Mouse (Mus musculus): Measurements from ENCODE around the gene Treml2.

Treml2 gene

GRCm38 (mm10) chr17:48299203-48299602, at the start of gene Treml2:
Treml2 (plus strand) TSS chr17:48299498.
- peak; percentile 35 for DNase-seq (ENCODE audit: low read depth, low spot score)

GRCm38 (mm10) chr17:48249501-48249900, 49.8 kb upstream of the Treml2 start:
- DNase-seq (ENCODE audit: low read depth, low spot score) = no peak

DNA sequence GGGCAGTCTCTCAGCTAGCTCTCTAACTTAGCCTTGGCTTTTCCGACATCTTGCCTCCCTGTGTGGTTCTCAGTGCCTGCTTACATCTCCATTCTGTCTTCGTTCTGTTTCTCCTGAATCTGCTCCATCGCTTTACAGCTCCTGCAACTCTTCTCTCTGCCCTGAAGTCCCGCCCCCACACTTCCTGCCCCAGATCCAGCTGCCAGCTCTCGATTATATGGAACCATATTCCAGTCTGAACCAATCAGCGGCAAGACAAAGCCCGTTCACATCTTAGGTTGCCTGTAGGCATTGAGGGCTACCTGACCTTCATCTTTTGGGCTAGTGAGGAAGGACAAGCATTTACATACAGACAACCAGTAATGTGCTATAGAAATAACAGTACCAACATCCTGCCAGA, 48.7 kb upstream of the Treml2 start:
- no peak for DNase-seq (ENCODE audit: low read depth, low spot score)

- no peak for DNase-seq (ENCODE audit: low read depth, low spot score)
These were observed 42.7 kb upstream of the Treml2 start for GRCm38 (mm10) chr17:48256575-48256974.

- no peak for DNase-seq (ENCODE audit: low read depth, low spot score)
These were observed 37.4 kb upstream of the Treml2 start for GRCm38 (mm10) chr17:48261868-48262267.

- DNase-seq (ENCODE audit: low read depth, low spot score) = no peak
These were observed 35.4 kb upstream of the Treml2 start, which contains the start of gene Treml4 for GRCm38 (mm10) chr17:48263741-48264362. Treml4 (plus strand) TSS chr17:48264295.

- no peak for DNase-seq (ENCODE audit: low read depth, low spot score)
These were observed 34.6 kb upstream of the Treml2 start for GRCm38 (mm10) chr17:48264662-48265061.

DNA sequence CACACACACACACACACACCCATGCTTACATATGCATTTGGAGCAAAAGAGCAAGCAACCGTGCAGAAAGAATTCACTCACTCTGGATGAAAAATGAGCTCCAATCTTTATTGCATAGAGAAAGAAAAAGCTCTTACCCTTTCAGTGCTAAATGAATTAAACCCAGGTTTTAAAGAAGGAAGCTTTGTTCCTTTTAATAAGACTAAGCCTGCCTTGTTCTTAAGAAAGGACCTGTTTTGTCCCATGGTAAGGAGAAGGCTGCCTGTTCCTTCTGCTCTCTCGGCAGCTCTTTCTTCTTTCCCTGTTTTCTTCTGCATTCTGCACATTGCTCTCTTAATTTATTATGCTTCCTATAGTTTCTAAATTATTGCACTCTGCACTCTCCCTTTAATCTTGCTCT, 33.2 kb upstream of the Treml2 start:
- no peak for DNase-seq (ENCODE audit: low read depth, low spot score)

- no peak for DNase-seq (ENCODE audit: low read depth, low spot score)
These were observed 32.5 kb upstream of the Treml2 start for GRCm38 (mm10) chr17:48266610-48267304.

- DNase-seq (ENCODE audit: low read depth, low spot score) = no peak
These were observed 31.7 kb upstream of the Treml2 start for GRCm38 (mm10) chr17:48267591-48267990.

- DNase-seq (ENCODE audit: low read depth, low spot score) = no peak
These were observed 31.0 kb upstream of the Treml2 start for GRCm38 (mm10) chr17:48268276-48268675.

GRCm38 (mm10) chr17:48269833-48270232, 29.5 kb upstream of the Treml2 start:
- DNase-seq (ENCODE audit: low read depth, low spot score) = no peak

GRCm38 (mm10) chr17:48272158-48272557, 27.1 kb upstream of the Treml2 start:
- no peak for DNase-seq (ENCODE audit: low read depth, low spot score)

GRCm38 (mm10) chr17:48272598-48272997, 26.7 kb upstream of the Treml2 start:
- no peak for DNase-seq (ENCODE audit: low read depth, low spot score)

DNA sequence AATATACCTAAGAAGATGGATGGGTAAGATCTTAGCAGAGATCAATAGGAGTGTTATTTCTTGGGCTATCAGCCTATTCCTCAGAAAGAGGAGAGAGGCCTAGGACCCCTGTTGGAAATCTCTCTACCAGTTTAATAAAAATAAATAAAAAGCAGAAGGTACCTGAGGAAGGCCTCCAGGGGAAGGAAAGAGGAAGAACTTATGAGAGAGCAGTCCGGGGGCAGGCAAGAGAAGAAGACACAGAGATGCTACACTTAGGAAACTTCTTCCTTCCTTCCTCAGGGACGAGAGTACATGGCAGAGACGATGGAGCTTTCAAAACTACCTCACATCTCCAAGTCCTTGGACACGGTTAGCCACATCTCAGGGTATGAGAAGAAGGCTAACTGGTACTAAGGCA, 25.2 kb upstream of the Treml2 start:
- DNase-seq (ENCODE audit: low read depth, low spot score) = no peak

DNA sequence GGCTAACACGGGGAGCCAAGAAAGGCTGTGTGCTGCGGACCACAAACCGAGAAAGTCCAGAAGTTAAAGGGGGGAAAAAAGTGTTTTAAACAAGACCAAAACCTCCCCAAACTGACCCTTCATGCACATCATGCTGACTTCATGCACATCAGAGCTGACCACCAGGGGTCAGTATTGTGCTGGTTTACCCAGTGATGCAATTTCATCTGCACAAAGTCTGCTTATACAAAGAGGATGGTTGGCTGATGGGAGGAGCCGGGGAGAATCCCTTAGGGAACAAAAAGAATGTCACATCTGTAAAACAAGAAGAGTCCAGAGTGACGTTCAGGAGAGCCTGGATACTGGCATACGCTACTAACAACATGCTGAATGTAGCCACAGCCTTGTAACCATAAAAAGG, 24.4 kb upstream of the Treml2 start:
- DNase-seq (ENCODE audit: low read depth, low spot score) = peak; percentile 70

- no peak for DNase-seq (ENCODE audit: low read depth, low spot score)
These were observed 23.6 kb upstream of the Treml2 start for GRCm38 (mm10) chr17:48275736-48276135.

GRCm38 (mm10) chr17:48278381-48278780, 20.9 kb upstream of the Treml2 start:
- DNase-seq (ENCODE audit: low read depth, low spot score) = no peak

DNA sequence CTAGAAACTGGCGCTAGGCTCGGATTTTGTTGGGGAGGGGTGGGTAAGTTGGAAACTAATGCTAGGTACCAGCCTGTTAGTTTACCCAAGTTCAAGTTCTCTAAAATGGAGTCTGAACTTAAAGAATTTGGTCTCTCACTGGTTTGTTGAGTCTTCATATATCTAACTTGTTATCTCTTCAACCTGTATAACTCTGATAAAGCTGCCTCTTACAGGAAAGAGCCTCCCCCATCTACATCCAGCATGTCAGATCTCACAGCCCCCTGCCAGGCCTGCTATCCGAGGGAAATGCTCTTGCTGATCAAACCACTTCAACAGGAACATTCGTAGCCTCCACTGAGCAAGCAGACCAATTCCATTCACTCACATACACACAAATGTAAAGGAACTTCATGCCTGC, 20.3 kb upstream of the Treml2 start:
- no peak for DNase-seq (ENCODE audit: low read depth, low spot score)

DNA sequence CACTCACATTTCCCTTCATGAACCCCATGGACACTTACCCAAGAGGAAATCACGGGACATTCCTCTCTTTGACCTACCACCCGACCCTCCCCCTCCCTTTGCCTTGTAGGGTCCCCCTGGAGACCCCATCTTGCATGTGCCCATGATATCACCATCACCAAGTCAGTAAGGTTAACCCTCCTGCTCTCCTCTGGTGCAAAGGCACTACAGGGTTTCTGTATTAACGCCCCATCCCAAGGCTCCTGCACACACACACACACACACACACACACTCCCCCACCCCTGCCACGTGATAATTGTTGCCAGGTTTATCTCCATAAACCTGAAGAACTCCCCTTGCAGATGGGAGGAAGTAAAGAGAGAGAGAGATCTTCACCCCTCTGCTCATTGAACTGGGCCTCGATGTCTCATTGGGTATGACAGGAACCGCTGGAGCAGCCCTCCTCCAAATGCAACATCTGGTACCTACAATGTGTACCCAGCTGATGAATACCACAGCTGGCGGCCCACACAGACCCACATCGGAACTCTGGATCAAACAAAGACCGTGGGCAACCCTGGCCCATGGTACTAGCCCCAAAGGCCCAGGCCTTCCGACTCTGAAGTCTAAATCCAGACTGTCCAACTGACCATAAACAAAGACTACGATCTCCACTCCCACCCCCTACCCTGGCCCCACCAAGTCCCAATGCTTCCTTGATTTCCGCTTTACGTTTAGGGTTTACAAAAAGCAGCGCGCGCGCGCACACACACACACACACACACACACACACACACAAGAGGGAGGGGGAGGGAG, 18.2 kb upstream of the Treml2 start:
- DNase-seq (ENCODE audit: low read depth, low spot score) = peak; percentile 15

DNA sequence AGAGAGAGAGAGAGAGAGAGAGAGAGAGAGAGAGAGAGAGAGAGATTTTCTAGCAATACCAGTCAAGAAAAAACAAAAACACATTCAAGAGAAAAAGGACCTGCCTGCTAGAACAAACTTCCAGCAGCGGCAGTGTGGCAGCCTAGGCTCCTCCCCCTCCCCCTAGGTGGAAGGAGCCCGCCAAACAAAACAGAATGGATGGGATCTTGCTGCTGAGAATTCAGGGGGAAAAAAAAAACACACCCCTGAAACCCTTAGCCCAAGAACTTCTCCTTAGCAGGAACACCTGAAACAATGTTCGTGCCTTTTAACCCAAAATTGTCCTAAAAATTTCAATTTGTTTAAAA, 17.6 kb upstream of the Treml2 start:
- DNase-seq (ENCODE audit: low read depth, low spot score) = no peak

GRCm38 (mm10) chr17:48286765-48287164, 12.5 kb upstream of the Treml2 start:
- DNase-seq (ENCODE audit: low read depth, low spot score) = no peak

- DNase-seq (ENCODE audit: low read depth, low spot score) = no peak
These were observed 12.0 kb upstream of the Treml2 start for GRCm38 (mm10) chr17:48287276-48287675.
